Mouse (Mus musculus): ENCODE results near the gene Rps6kl1.
"Not testable (repeated sequence)": the region's sequence is repeated elsewhere in the genome, so short reads cannot be mapped to it uniquely, and the experiment has no call there.

Gene Rps6kl1

DNA sequence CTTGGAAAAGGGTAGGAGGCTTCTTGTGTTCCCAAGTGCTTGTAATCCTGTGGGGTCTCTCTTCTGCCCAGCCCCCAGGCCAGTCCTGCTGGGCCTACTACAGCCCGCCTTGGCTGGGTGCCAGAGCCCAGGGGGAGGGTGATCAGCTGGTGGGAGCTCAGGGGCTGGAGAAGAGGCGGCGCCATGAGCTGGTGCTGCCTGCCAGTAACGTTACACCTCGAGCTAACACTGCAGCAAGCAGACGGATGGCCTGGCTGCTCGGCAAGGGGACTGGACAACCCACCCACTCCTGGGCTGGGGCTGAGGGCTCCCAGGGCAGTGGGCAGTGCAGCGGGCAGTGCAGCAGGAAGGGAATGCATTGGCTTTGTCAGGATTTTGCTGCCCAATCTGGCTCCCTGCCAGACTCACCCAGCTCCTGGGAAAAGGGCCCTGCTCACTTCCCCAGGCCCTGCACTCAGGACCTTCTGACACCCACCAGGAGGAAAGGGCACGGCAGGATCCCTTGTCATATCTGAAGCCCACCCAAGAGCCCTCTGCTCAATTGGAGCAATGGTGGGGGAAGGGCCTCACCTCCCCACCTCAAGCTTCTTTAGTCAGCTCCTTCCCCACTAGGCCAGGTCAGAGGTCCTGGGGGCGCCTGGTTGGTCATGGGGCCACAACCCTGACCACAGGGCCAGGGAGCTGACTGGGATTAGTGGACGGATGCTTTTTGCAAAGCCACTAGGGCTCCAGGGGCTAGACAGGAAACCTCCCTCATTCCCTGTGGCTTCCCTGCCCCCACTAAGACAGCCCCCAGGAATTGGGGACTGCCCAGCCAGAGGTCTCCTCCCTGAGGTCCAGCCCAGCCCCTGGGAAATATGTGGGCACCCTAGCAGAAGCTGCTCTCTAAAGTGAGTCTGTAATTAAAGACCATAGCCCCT, 25.1 kb upstream of the Rps6kl1 start:
- DNase-seq (ENCODE audit: low spot score), result peak; percentile 71

DNA sequence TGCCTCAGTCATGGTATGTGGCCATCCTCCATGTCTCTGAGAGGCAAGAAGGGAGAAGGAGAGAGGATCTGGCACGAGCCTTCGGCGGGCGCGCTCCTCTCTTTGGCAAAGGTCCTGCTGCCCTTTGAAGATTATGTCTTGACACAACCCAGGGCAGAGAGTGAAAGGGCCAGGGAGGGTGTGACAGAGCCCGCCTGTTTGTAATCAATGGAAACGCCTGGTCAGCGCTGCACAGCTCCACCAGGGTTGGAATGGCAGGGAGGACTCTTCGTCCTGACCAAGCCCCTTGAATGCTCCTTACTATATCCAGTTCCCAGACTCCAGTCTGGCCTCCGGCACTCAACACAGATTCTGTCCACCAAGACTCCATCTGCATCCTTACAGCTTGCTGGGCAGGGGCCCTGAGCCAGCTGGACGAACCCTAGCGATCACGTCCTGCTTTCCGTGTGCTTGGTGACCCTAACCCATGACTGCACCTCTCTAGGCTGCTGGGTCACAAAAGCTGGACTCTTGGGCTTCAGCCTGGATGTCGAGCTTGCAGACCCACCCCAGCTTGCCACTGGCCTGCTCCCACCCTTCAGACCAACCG, 24.1 kb upstream of the Rps6kl1 start:
- DNase-seq (ENCODE audit: low spot score), result no peak

DNA sequence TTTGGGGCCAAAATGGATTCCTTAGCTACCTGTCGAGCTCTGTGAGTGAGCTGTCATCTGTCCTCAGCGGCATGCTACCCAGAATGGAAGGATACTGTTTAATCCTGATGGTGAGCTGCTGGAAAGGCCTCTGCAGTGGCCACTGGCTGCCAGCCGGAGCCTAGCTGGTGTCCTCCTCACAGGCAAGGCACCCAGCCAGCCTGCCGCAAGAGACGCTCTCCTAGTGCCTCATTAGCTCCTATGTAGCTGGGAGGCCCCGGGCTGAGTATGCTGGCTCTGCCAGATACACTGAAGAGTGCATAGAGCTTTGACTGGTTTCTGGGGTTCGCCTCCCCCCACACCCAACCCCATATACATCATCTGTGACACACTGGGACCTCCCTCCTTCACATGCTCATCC, 23.0 kb upstream of the Rps6kl1 start:
- DNase-seq (ENCODE audit: low spot score), result no peak

DNA sequence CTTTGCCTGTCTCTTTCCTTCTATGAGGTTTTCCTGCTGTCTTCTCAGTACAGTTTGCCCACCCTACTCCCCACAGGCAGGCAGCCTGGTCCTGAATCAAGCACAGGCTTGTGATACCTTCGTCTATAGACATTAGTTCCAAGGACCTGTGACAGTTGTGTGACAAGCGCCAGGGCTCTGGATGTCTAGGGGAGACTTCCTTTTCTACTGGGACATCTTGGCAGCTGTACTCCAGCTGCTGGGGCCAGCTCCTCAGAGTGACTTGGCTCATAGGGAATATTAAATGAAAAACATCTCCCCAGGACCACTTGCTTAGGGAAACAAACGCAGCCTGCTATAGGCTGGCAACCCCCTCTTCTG, 19.9 kb upstream of the Rps6kl1 start:
- DNase-seq (ENCODE audit: low spot score), result no peak

DNA sequence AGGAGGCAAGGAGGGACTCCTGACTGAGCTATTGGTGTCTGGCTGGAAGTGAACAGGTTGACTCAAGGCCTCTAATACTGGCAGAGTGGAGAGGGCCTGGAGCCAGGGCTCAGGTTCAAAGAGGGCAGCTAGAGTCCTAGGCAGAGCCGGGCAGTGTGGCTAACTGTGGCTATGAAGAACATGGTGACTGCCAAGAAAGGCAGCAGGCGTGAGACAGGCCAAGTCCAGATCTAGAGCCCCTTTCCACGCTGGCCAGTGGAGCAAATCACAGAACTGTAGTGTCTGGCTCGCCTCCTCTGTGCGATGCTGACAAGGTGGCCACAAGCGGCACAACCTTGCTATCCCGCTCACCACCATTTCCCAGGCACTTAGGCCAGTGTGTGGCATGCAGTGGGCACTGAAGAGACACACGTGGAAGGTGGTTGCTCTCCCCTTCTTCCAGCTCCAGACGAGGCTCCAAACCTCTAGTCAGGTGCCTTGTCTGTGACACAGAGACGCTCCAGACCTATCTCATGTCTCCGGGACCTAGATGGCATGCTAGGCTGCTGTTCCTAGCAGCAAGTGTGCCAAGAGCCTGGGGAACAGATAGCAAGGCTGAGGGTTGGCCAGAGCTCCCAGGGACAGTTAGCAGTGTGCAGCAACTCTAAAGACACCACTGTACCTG, 19.4 kb upstream of the Rps6kl1 start:
- no peak for DNase-seq (ENCODE audit: low spot score)

DNA sequence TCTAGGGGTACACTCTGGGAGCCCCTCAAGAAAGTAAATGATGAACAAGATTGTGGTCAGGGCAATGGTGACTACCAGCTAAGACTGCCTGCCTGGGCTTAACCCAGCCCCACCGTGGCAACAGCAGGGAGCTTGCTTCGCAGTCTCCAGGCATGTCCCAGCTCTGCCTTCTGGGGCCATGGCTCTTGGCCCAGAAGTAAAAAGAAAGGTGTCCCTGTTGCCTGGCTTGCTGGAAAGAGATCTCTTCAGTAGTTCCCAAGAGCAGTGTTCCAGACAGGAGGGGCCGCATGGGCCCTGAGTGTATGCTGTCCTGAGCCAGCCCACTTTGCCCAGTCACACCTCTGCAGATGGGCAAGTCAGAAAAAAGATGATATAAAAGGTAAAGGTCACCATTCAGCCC, 18.8 kb upstream of the Rps6kl1 start:
- DNase-seq (ENCODE audit: low spot score), result no peak

DNA sequence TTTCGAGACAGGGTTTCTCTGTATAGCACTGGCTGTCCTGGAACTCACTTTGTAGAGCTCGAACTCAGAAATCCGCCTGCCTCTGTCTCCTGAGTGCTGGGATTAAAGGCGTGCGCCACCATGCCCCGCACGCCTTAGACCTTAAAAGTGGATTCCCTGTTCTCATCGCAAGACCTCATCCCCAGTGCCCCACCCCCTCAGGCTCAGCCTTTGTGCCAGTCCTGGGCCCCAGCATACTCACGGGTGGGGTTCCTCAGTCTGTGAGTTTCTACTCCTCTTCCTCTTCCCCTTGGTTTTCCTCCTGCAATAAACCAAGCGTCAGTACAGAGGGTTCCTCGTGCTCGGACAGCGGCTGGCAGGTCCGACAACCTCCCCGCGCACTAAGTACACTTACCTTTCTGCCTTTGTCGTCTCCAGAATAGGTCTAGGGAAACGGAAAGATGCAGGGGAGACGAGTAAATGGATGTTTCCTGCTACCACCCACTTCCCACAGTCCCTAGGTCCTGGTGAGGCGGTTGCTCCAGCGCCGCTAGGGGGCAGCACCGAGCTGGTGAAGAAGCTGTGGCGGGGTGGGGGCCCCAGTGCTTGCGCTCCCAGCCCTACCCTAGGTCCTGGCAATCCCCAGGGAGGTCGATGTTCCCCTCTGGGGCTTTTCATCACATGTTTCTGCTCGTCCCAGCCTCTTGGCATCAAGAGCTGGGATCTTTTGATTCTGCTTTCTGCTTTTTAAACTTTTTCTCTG, 18.2 kb upstream of the Rps6kl1 start:
- DNase-seq (ENCODE audit: low spot score), result no peak

DNA sequence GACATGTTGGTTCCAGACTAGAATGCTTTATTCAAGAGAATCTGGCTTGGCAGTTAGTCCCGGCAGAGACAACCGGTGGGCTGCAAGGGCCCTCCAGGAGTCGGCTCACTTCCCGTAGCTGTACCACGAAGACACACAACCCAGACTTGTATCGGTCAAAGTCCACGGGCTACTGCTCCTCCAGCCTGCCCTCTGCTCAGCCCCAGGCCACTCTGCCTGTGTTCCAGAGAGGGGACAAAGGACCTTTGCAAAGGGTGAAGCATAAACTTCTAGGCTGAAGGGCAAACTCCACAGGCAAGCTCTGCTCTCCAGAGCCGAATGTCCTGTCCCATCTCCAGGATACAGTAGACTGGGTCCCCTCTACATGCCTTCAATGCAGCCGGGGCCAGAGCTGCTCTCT, 15.6 kb upstream of the Rps6kl1 start:
- peak; percentile 74 for DNase-seq (ENCODE audit: low spot score)

DNA sequence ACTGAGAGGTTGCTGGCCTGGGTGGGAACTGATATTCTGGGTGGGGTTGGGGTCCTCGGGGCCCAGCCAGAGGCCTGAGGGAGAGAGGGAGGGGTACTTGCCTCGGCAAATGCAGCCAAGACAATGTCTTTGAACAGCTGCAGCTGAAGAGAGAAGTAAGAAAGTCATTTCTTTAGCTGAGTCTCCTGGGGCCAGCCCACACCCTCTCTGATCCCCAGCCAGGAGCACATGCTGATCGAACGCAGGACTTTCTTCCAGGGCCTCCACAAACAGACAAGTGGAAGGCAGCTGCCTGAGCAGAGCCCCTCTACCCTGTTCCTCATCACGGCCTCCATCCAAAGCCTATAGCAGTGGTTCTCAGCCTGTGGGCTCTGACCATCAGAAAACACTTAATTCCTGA, 13.9 kb upstream of the Rps6kl1 start:
- no peak for DNase-seq (ENCODE audit: low spot score)

DNA sequence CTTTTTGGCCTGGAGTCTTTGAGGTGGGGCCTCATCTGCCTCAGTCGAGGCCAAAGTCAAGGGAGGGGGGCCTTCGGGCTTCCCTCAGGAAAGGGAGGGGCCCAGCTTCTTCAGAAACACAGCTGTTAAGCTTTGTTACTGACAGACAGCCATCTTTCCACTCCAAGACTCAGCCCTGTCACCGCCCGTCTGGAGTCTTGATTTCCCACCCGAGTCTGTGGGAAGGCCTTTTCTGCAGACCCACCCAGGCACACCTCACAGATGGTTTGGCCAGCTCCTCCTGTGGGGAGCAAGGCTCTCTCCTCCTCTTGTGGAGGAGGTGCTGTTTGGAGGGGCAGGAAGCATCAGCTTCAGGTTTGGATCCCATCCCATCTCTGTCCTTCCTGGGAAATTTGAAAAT, 8.5 kb upstream of the Rps6kl1 start:
- DNase-seq (ENCODE audit: low spot score), result no peak

DNA sequence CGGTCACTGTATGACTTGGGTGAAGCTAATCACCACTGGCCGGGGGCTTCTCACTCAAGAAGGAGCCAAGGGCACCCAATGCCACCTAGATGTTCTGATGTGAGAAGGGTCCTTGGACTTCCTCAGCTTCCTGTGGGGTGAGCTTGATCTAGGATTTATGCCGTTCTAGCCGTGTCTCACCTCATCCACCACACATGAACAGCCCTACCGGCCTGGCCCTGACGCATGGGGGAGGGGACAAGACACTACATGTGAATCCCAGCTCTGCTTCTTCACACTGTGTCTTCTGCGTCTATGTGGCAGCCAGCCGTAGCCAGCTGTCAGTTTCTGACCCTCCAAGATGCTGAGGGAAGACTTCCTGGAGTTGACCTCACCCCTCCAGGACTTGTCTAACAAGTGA, 7.7 kb upstream of the Rps6kl1 start:
- DNase-seq (ENCODE audit: low spot score), result no peak

DNA sequence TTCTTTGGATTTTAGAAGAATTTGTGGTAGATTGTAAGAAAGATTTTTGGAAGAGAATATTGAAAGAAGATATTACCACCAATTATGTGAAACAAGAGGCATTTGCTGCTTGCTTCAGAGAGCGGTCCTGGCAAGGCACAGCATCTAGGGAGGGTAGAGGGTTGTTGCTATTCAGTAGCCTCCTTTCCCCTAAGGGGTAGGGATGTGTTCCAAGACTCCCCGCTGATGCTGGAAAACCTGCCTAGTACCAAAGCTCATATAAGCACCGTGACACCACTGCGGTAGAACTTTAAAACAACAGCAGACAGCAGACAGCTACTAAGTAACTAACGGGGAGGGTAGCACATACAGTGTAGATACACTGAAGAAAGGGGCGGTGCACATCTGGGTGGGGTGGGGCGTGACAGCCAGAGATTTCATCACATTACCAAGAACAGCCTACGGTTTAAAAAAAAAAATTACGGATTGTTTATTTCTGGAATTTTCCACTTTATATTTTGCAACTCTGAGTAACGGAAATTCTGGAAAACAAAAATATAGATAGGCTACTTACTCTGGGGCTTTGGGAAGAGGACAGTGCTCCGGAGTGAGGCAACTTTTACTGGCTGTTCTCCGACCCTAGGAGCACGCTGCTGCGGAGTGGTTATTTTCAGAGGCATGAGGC, 6.9 kb upstream of the Rps6kl1 start:
- no peak for DNase-seq (ENCODE audit: low spot score)

DNA sequence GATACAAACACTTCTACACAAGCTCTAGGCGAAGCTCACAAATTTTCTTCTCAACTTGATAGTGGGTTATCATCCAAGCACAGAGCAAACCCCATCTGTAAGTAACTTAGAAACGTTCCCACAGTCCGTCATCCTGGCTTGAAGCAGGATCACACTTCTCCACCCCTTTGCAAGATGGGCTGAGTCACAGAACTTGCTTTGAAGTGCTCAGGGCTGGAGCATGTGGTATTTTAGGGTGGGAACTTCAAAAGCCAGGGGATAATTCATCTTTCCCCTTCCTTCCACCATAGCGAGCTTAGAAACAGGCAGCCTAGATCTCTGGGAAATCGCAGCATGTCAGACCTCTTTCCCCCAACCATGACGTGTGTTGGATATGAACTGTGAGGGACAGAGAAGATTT, 5.3 kb upstream of the Rps6kl1 start:
- no peak for DNase-seq (ENCODE audit: low spot score)

DNA sequence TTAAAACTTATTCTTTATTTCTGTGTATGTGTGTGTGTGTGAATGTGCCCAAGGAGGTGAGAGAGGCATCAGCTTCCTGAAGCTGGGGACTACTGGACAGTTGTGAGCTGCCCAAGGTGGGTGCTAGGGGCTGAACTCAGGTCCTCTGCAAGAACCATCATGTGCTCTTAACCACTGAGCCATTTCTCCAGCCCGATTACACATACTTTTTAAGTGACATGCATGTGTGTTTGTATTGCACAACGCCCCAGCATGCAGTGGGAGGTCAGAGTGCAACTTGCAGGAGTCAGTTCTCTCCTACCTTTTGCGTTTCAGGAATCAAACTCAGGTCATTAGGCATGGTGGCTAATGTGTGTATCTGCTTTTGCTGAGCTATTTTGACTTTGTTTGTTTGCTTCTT, 1.9 kb upstream of the Rps6kl1 start:
- DNase-seq (ENCODE audit: low spot score), result peak; percentile 73

DNA sequence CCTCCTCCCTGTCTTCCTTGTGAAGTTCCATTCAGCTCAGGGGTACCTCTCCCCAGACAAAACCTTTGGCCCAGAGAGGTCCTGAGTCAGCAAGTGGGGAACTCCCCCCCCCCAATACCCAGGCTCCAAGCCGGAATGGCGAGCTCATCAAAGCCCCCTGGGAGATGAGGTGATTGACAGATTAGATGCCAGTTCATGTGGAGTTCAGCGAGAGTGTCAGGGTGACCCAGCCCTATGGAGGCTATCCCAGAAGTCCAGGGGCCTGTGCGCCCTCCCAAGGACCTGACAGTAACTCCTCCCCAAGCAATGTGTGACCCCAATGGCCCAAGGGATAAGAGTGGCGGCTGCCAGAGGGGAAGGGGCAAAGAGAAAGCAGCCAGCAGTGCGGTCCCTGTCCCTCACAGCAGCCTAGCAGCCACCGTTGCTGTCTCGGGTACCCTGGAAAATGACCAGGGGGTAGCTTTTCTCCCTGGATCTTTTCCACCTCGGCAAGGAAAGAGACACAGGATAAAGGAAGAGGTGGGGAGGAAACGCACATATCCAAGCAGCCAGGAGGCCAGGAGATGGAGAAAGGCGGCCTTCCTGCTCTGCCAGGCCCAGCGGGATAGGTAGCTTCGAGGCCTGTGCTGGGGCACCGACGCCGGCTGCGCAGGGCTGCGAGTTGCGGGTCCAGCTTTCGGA, 603 bp downstream of the Rps6kl1 start:
- no peak for DNase-seq (ENCODE audit: low spot score)

DNA sequence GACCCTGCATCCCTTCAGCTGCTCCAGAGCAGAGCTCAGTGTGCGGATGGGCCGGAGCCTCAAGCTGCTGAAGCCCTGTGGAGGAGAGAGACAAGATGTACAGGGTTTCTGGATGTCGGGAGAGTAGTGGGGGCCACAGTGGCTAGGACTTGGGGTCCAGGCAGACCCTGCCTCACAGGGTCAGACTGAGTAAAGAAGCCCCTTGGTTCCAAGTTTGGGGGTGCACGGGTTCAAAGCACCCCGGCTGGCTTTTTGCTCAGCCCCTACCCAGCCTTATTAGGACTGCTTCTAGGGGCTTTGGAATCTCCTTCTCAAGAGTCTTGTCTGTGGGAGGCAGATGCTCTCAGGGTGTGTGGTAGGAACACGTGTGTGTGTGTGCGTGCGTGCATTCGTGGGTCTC, 4.2 kb downstream of the Rps6kl1 start:
- no peak for DNase-seq (ENCODE audit: low spot score)

DNA sequence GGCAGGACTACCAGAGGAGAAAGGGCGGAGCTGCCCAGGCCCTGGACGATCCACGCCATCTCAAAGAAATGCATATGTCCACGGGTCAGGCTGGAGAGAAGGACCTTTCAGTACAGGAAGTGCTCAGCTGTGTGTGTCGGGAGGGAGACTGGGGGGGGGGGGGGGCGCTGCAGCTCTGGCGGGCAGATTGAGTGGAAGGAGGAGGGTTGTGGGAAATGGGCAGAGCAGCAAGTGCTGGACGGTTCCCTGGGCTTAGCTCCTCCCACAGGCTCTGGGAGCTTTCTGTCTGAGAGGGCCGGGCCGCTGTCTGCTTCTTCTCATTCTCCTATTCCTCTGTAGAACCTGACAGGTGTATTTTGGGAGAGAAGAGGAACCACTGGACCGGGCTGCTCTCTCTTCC, 4.7 kb downstream of the Rps6kl1 start:
- no peak for DNase-seq (ENCODE audit: low spot score)

DNA sequence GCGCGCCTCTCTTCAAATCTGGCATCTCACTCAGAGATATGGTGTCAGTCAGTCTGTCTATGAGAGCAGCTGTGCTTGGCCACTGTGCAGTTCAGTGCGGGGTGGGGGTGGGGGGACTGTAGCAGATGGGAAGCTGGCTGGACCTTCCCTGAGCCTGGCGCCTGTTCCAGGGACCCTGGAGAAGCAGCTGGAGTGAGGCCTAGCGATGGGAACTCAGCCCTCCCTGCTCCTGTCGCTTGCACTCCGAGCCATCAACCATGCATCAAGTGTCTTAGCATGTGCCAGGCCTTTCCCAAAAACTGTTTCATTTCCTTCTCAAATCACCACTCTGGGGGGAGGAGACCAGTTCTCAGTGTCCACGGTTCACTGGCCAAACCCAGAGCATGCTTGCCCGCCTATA, 5.4 kb downstream of the Rps6kl1 start:
- DNase-seq (ENCODE audit: low spot score), result no peak

DNA sequence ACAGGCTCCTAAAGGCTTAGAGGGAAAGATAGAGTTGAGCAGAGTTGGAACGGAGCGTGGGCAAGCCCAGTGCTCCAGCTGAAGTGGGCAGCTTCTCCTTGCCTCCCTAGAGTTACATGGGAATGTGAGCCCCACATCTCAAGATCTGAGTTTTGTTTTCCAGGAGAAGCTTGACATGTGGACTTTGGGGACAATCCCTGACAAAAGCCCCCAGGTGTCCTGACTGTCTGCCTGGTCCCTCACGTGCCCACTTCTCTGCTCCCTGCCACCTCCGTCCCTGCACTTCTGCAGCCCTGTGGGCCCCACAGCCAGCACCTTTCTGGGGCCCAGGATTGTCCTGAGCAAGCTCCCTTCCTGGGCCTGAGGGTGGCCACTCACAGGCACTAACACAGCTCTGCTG, 6.2 kb downstream of the Rps6kl1 start:
- DNase-seq (ENCODE audit: low spot score), result no peak

DNA sequence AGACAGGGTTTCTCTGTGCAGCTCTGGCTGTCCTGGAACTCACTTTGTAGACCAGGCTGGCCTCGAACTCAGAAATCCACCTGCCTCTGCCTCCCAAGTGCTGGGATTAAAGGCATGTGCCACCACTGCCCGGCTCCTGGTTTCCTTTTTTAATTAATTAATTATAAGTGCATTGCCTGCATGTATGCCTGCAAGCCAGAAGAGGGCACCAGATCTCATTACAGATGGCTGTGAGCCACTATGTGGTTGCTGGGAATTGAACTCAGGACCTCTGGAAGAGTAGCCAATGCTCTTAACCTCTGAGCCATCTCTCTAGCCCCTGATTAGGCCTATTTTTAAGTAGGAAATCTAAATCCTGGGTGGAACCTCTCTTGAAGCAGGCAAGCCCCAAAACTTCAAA, 6.8 kb downstream of the Rps6kl1 start:
- not testable (repeated sequence) for DNase-seq (ENCODE audit: low spot score)

DNA sequence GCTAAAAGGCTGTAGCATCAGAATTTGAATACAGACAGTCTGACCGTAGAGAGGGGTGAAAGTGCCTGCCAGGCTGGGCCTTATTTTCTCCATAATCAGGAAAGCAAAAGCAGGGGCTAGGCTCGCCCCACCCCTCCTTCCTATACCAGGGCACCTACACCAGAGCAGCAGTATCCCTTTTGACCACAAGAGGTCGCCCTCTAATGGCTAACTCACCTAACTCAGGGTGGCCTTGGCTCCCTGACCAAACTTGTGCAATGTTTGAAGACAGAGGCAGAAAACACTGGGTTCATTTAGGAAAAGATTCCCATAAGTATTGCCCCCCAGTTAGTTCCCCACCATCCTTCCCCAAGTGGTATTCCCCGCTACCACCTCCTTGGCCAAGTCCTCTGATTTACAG, 8.3 kb downstream of the Rps6kl1 start:
- peak; percentile 61 for DNase-seq (ENCODE audit: low spot score)

DNA sequence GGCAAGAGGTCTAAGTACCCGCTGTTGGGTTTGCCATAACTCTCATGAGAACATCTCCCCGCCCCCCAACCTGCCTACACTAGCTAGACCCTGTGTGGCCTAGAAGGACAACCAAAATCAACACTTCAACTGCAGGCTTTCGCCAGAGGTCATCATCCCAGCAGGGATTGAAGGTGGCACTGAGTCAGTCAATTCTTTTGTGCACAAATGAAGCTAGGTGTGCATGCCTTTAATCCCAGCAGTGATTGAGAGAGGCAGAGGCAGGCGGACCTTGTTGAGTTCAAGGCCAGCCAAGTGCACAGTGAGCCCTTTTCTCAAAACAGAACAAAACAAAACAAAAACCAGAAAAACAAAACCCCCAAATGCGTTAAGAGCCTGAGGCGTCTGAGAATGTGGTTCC, 10.0 kb downstream of the Rps6kl1 start:
- no peak for DNase-seq (ENCODE audit: low spot score)
